Mouse (Mus musculus): ENCODE results near the gene Ksr2. TPM values are rescaled to one million over a fixed set of nuclear protein-coding genes. Genes with fewer than 3 reads are reported as not detected.

Ksr2 gene
- polyA plus RNA-seq, 1 experiment from 2014 or later: 0.34 TPM

DNA sequence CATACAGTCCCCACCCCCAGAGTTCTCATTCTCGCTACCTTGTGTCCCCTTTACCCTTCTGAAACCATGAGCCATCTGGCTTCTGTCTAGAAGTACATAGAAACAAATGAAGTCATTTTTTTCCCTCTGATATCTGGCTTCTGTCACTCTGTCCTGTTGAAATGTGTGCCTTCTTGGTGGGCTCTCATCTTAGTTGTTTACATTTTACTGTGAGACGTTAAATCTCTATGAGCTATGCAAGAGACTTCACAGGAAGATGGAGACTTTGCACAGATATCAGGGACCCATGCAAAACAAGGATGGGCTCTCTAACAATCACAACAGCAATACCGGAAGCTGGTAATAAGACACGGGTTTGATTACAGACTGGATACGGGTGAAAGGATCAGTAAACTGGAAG lies 222.0 kb downstream of the Ksr2 start:
- ATAC-seq (ENCODE audit: borderline replicate concordance, extremely low read depth, low FRiP score, low TSS enrichment): no peak
- Histone ChIP-seq H3K4me1 (0 out of 2 replicates have a peak, but pooled peaks cover 4% of the 10 kb centered on the region), H3K4me3 (no peak overlapping the region), H3K4me2 (no peak overlapping the region), H3K9ac (no peak overlapping the region), H3K9me3 (no peaks in the 10 kb centered on the region), H3K36me3 (no peaks in the 10 kb centered on the region), H3K27me3 (no peaks in the 10 kb centered on the region), H3K27ac (no peak overlapping the region)
- 30% methylated on average over 5 of the region's 5 CpGs for WGBS

DNA sequence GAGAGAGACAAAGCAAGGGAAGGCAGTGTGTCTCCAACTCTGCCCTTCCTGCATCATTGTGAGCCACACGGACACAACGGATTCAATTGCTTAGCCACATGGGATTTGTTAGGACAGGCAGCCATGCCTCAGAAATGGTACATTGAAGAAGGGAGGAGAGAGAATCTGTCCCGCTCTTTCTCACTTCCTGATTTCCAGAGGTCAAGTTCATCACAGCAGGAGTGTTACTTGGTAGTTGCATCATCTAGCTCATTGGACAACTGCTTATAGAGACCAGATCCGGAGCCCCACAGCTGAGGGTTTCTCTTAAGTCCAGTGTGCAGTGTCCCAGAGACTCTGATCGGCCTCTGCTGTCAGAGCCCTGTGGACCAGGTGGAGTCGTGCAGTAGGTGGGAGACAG lies 227.8 kb downstream of the Ksr2 start:
- H3K27me3 ChIP-seq: no peaks in the 10 kb centered on the region
- H3K9me3 ChIP-seq: no peaks in the 10 kb centered on the region
- H3K4me2 ChIP-seq: no peak overlapping the region
- H3K27ac ChIP-seq: no peak overlapping the region
- WGBS: 69% methylated on average over 6 of the region's 6 CpGs
- ATAC-seq (ENCODE audit: borderline replicate concordance, extremely low read depth, low FRiP score, low TSS enrichment): no peak
- H3K36me3 ChIP-seq: no peaks in the 10 kb centered on the region
- H3K4me3 ChIP-seq: no peak overlapping the region
- no peak overlapping the region for H3K9ac ChIP-seq
- no peaks in the 10 kb centered on the region for H3K4me1 ChIP-seq

DNA sequence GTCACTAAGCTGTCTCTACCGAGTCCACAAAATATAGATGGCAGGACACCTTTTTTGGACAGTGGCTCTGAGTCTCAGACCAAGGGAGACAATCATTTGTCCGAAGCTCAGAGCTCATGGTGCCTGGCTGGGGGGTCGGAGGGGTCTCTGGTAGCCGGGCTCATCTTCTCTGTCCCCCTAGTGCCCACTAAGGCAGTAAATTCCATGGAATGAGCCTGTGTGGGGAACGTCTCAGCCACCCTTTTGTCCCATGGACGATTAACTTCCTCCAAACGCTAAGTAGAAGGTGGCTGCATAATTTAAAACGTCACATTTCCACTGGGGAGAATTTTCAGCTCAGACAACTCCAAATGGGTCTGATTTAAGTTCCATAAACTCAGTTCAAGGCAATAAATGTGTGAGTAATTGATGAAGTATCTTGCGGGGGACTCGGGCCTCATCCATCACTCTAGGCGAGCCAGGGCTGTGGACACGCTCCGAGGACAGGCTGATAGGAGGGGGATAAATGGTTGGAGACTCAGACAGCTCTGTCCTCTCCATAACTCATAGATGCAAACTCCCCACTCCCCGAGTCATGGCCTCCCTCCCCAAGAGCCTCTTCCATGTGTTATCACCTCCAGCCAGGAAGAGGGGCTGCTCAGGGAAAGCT lies 237.6 kb downstream of the Ksr2 start:
- no peak for ATAC-seq (ENCODE audit: borderline replicate concordance, extremely low read depth, low FRiP score, low TSS enrichment)
- Histone ChIP-seq H3K4me1 (no peaks in the 10 kb centered on the region), H3K9ac (no peak overlapping the region), H3K4me2 (no peak overlapping the region), H3K27ac (no peak overlapping the region), H3K36me3 (no peaks in the 10 kb centered on the region), H3K9me3 (no peaks in the 10 kb centered on the region), H3K4me3 (no peak overlapping the region), H3K27me3 (no peaks in the 10 kb centered on the region)
- WGBS: 37% methylated on average over 14 of the region's 14 CpGs

DNA sequence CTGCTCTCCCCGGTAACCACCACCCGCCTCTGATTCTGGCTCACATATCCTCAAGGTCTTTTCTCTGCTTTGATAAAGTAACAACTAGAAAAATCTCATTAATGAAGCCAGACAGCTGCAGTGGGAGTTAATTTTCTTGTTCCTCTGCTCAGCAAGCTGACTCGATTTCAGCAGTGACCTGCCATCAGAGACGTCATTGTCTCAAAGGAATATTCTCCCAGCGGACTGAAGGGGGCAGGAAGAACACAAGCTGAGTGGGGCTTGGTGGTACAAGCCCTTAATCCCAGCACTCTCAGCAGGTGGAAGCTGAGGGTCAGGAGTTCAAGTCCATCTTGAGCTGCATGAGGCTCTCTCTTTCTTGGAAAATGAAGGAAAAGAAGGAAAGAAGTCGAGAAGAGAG lies 244.8 kb downstream of the Ksr2 start:
- no peak overlapping the region for H3K9ac ChIP-seq
- 34% methylated on average over 6 of the region's 6 CpGs for WGBS
- no peak overlapping the region for H3K4me3 ChIP-seq
- H3K4me1 ChIP-seq: no peaks in the 10 kb centered on the region
- H3K27ac ChIP-seq: no peak overlapping the region
- H3K4me2 ChIP-seq: no peak overlapping the region
- no peaks in the 10 kb centered on the region for H3K9me3 ChIP-seq
- ATAC-seq (ENCODE audit: borderline replicate concordance, extremely low read depth, low FRiP score, low TSS enrichment): no peak
- H3K27me3 ChIP-seq: no peaks in the 10 kb centered on the region
- H3K36me3 ChIP-seq: no peaks in the 10 kb centered on the region

DNA sequence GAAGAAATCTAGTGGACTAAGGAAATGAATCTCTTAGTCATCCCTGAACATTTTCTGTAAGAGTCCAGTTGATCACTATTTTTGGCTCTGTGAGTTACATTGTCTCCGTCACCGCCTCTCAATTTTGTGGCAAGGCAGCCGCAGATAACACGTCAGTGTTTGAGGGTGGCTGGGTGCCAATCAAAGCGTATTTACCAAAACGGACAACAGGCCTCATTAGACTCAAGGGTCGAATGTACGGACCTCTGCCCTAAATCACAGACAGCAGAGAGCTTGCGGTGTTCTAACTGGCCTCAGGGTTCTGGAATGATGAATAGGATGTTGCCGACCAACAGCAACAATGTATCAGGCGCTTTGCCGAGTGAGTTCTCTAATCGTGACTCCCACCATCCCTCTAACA lies 245.8 kb downstream of the Ksr2 start:
- no peaks in the 10 kb centered on the region for H3K4me1 ChIP-seq
- H3K9me3 ChIP-seq: no peaks in the 10 kb centered on the region
- 46% methylated on average over 13 of the region's 13 CpGs for WGBS
- H3K9ac ChIP-seq: no peak overlapping the region
- no peak for ATAC-seq (ENCODE audit: borderline replicate concordance, extremely low read depth, low FRiP score, low TSS enrichment)
- no peak overlapping the region for H3K4me2 ChIP-seq
- no peaks in the 10 kb centered on the region for H3K27me3 ChIP-seq
- H3K36me3 ChIP-seq: no peaks in the 10 kb centered on the region
- no peak overlapping the region for H3K4me3 ChIP-seq
- no peak overlapping the region for H3K27ac ChIP-seq

DNA sequence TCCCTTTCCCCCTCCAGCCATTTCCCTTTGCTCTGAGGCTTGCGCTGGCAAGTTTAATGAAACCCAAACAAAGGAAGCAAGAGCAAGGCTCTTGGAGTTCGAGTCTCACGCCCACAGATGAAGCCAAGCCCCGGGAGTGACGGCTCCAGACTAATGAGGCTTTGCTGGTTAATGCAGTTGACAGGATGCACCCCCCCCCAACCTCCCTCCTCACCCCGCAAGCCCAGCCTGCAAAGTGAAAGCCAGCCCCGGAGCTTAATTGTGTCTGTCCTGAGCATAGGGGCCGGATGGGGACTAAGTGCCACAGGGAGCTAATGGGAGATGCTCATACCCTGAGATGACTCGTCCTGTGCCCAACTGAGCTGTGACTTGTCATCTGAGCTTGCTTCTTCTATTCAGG lies 251.4 kb downstream of the Ksr2 start:
- ATAC-seq (ENCODE audit: borderline replicate concordance, extremely low read depth, low FRiP score, low TSS enrichment): no peak
- Histone ChIP-seq H3K4me1 (peaks cover 26% of the 10 kb centered on the region), H3K4me2 (peak overlapping the region; percentile 16; the same call in 1 of the 2 replicates), H3K9ac (no peak overlapping the region), H3K9me3 (no peaks in the 10 kb centered on the region), H3K4me3 (no peak overlapping the region), H3K36me3 (no peaks in the 10 kb centered on the region), H3K27ac (no peak overlapping the region), H3K27me3 (no peaks in the 10 kb centered on the region)
- 8% methylated on average over 9 of the region's 9 CpGs for WGBS

DNA sequence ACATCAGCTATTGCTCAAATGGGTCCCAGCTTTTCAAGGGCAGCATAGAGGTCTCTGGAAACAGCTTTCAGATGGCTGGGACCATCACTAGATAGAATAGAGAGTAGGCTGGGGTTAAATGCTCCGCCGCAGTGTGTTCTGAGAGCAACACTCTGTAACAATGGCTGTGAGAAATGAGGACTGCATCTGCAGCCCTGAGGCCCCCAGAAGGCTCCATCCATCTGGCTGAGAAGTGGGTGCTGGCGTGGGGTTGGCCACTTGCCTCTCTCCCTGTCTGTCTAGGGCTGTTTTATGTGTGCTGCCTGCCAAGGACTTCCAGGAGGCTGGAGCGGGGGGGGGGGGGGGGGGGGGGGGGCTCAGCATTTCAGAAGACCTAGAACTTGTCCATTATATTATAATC lies 253.5 kb downstream of the Ksr2 start:
- Histone ChIP-seq H3K27me3 (no peaks in the 10 kb centered on the region), H3K4me1 (peaks cover 32% of the 10 kb centered on the region), H3K9me3 (no peaks in the 10 kb centered on the region), H3K9ac (no peak overlapping the region), H3K36me3 (no peaks in the 10 kb centered on the region), H3K27ac (no peak overlapping the region), H3K4me3 (no peak overlapping the region), H3K4me2 (no peak overlapping the region)
- ATAC-seq (ENCODE audit: borderline replicate concordance, extremely low read depth, low FRiP score, low TSS enrichment): peak; percentile 52; the same call in 1 of the 2 replicates
- WGBS: 45% methylated on average over 3 of the region's 4 CpGs

DNA sequence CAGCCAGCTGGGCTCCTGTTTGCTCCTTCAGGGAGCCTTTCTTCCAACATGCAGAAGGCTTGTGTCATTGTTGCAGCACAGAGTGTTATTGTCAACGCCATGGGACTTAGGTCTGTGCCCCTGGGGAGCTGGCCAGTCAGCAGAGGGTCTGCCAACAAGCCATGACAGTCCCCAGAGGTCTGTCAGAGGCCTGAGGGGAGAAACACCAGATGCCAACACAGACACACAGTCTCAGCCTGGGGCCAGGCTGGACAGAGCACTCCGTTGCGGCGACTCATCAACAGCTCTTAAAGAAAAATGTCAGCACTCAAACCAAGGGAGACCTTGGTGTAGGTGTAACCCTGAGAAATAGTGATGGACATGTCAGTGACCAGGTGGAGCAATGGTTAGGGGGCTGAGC lies 255.5 kb downstream of the Ksr2 start:
- ATAC-seq (ENCODE audit: borderline replicate concordance, extremely low read depth, low FRiP score, low TSS enrichment): no peak
- Histone ChIP-seq H3K4me3 (no peak overlapping the region), H3K36me3 (no peaks in the 10 kb centered on the region), H3K4me1 (peaks cover 32% of the 10 kb centered on the region), H3K9ac (no peak overlapping the region), H3K27me3 (no peaks in the 10 kb centered on the region), H3K27ac (no peak overlapping the region), H3K4me2 (no peak overlapping the region), H3K9me3 (no peaks in the 10 kb centered on the region)
- WGBS: 72% methylated on average over 4 of the region's 4 CpGs

DNA sequence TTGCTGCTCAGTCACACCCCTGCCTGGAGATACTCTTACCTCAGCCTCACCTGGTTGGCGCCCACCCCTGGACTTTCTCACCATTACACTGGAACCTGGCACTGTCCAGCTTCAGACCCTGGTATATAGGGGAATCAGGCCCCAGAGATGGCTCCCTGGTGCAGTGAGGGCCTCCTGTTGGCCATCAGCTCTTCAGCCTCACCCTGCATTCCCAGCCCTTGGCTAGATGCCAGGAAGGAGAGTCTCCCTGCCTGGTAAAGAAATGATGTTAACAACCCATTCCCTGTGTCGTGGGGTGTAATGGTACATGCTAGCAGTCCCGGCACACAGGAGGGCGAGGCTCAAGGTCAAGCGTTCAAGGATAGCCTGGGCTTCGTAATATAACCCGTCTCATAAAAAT lies 256.0 kb downstream of the Ksr2 start:
- no peak overlapping the region for H3K4me2 ChIP-seq
- H3K36me3 ChIP-seq: no peaks in the 10 kb centered on the region
- no peak; the same call in 1 of the 2 replicates for ATAC-seq (ENCODE audit: borderline replicate concordance, extremely low read depth, low FRiP score, low TSS enrichment)
- no peak overlapping the region for H3K4me3 ChIP-seq
- no peak overlapping the region for H3K27ac ChIP-seq
- H3K27me3 ChIP-seq: no peaks in the 10 kb centered on the region
- 40% methylated on average over 7 of the region's 7 CpGs for WGBS
- H3K9ac ChIP-seq: no peak overlapping the region
- no peaks in the 10 kb centered on the region for H3K9me3 ChIP-seq
- peaks cover 32% of the 10 kb centered on the region for H3K4me1 ChIP-seq

DNA sequence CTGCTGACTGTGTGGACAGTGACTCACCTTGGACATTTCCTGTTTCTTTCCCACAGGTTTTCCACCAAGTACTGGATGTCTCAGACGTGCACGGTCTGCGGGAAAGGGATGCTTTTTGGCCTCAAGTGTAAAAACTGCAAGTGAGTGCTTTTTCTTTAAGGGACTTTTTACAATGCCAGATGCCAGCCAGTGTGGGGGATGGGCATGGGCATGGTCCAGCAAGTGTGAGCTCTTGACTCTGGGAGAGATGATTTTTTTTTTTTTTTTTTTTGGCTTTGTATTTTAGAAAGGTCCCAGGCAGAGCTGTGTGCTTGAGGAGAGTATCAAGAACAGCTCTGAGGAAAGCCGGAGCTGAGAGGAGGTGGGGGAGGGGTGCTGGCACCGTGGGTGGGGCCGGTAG lies 257.6 kb downstream of the Ksr2 start:
- Histone ChIP-seq H3K4me1 (peaks cover 26% of the 10 kb centered on the region), H3K4me2 (no peak overlapping the region), H3K36me3 (no peaks in the 10 kb centered on the region), H3K27me3 (no peaks in the 10 kb centered on the region), H3K4me3 (no peak overlapping the region), H3K9me3 (no peaks in the 10 kb centered on the region), H3K27ac (no peak overlapping the region), H3K9ac (no peak overlapping the region)
- no peak for ATAC-seq (ENCODE audit: borderline replicate concordance, extremely low read depth, low FRiP score, low TSS enrichment)
- 55% methylated on average over 6 of the region's 6 CpGs for WGBS

DNA sequence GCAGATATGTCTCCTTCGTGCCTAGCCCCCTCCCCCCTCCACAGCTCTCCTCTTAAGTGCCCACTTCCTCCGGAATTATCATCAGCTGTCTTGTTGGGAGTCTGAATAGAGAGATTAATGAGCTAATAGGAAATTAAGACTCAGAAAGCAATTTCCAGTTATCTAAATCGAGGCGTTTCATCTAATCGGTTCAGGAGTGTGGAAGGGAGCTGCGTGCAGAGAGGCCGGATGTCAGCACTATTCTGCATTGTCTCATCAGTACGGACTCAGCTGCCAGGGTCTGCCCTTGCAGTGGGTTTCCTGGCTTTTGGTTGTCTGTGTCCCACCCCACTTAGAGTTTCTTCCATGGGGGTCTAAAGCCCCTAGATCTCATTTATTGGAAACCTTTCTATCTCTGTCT lies 262.0 kb downstream of the Ksr2 start:
- no peak for ATAC-seq (ENCODE audit: borderline replicate concordance, extremely low read depth, low FRiP score, low TSS enrichment)
- H3K27ac ChIP-seq: no peak overlapping the region
- 35% methylated on average over 8 of the region's 8 CpGs for WGBS
- H3K27me3 ChIP-seq: no peaks in the 10 kb centered on the region
- H3K4me1 ChIP-seq: no peaks in the 10 kb centered on the region
- H3K4me2 ChIP-seq: no peak overlapping the region
- H3K36me3 ChIP-seq: no peaks in the 10 kb centered on the region
- H3K9me3 ChIP-seq: no peaks in the 10 kb centered on the region
- no peak overlapping the region for H3K4me3 ChIP-seq
- no peak overlapping the region for H3K9ac ChIP-seq

DNA sequence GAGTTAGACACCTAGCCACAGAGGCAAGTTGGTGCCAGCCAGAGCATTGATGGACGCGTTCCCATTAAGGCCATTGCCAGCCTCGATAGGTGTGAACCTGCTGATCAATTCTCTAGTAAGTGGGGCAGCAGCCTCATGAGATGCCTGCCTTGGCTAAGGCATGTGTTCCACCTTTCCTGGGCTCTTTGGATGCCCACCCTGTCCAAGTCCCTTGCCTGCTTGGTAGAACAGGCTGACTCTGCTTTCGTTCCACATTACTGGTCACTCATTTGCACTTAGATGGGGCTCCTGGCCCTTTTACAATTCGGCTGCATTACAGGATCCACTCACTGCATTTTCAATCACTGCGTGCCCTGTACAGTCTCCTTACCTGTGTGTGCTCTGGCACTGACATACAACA lies 263.4 kb downstream of the Ksr2 start:
- no peak overlapping the region for H3K9ac ChIP-seq
- no peaks in the 10 kb centered on the region for H3K9me3 ChIP-seq
- no peak overlapping the region for H3K4me2 ChIP-seq
- H3K27me3 ChIP-seq: no peaks in the 10 kb centered on the region
- 91% methylated on average over 6 of the region's 6 CpGs for WGBS
- no peak overlapping the region for H3K4me3 ChIP-seq
- no peaks in the 10 kb centered on the region for H3K4me1 ChIP-seq
- no peak overlapping the region for H3K27ac ChIP-seq
- no peak for ATAC-seq (ENCODE audit: borderline replicate concordance, extremely low read depth, low FRiP score, low TSS enrichment)
- no peaks in the 10 kb centered on the region for H3K36me3 ChIP-seq

DNA sequence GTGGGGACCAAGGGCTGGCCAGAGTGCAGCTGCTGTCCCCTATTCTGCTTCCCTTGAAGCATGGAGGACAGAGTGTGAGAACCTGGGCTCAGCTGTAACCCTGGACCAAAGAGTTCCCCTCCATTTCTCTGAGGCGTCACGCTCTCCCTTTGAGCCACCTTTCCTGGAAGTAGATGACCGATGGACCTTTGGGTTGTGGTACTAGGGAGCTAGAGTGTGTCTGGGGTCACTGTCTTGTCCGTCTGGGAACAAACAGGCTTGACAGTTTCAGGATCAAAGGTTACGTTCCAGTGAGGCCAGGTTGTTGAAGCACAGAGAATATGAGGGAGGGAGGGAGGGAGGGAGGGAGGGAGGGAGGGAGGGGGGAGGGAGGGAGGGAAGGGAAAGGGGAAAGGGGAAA lies 264.6 kb downstream of the Ksr2 start:
- 56% methylated on average over 5 of the region's 5 CpGs for WGBS
- Histone ChIP-seq H3K4me3 (no peak overlapping the region), H3K27ac (no peak overlapping the region), H3K9ac (no peak overlapping the region), H3K27me3 (no peaks in the 10 kb centered on the region), H3K4me1 (no peaks in the 10 kb centered on the region), H3K4me2 (no peak overlapping the region), H3K36me3 (no peaks in the 10 kb centered on the region), H3K9me3 (no peaks in the 10 kb centered on the region)
- no peak for ATAC-seq (ENCODE audit: borderline replicate concordance, extremely low read depth, low FRiP score, low TSS enrichment)
